Mouse (Mus musculus): ENCODE data around the gene P2ry6. TPM values are rescaled to one million over a fixed set of nuclear protein-coding genes. Genes with fewer than 3 reads are reported as not detected.

P2ry6 gene
- total RNA-seq, 2 experiments from 2014 or later, result 4.1 to 4.5 TPM

GRCm38 (mm10) chr7:100991972-100992371 lies 17.5 kb upstream of the P2ry6 start:
- DNase-seq, result no peak
- intact Hi-C loops (cut with DNase I), result no loop called here

GRCm38 (mm10) chr7:100990636-100991311 lies 16.3 kb upstream of the P2ry6 start:
- intact Hi-C loops (cut with DNase I), result no loop called here
- DNase-seq, result peak; percentile 58 to 61

- DNase-seq, result peak; percentile 80 to 85
- intact Hi-C loops (cut with DNase I), result loop anchor here (1.0 to 10.0 kb wide), 5 partner anchors 25 to 387 kb away; partner anchors contain the start of gene P2ry2
These were observed 13.6 kb upstream of the P2ry6 start for GRCm38 (mm10) chr7:100988092-100988491.

- intact Hi-C loops (cut with DNase I), result loop anchor here (5.0 to 10.0 kb wide), 3 partner anchors 248 to 390 kb away; no protein-coding TSS in a partner anchor
- DNase-seq, result no peak
These were observed 10.3 kb upstream of the P2ry6 start for GRCm38 (mm10) chr7:100984452-100985395.

GRCm38 (mm10) chr7:100979175-100979574 lies 4.7 kb upstream of the P2ry6 start:
- intact Hi-C loops (cut with DNase I), result no loop called here
- peak; percentile 81 to 82 for DNase-seq

- intact Hi-C loops (cut with DNase I), result no loop called here
- no peak for DNase-seq
These were observed 3.7 kb upstream of the P2ry6 start for GRCm38 (mm10) chr7:100978171-100978570.

GRCm38 (mm10) chr7:100972875-100973274 lies 1.6 kb downstream of the P2ry6 start:
- DNase-seq, result no peak
- intact Hi-C loops (cut with DNase I), result no loop called here

- intact Hi-C loops (cut with DNase I), result no loop called here
- DNase-seq, result no peak
These were observed 5.4 kb downstream of the P2ry6 start for GRCm38 (mm10) chr7:100968874-100969659.

- no peak for DNase-seq
- intact Hi-C loops (cut with DNase I), result no loop called here
These were observed 6.1 kb downstream of the P2ry6 start for GRCm38 (mm10) chr7:100968376-100968775.

GRCm38 (mm10) chr7:100967850-100968249 lies 6.6 kb downstream of the P2ry6 start:
- intact Hi-C loops (cut with DNase I), result no loop called here

GRCm38 (mm10) chr7:100966014-100966413 lies 8.4 kb downstream of the P2ry6 start:
- intact Hi-C loops (cut with DNase I), result loop anchor here (1.0 kb wide), 1 partner anchor 23 kb away; no protein-coding TSS in a partner anchor
- DNase-seq, result no peak

More at GRCm38 (mm10) chr7:100967850-100968249, 6.6 kb downstream of the P2ry6 start:
- no peak for DNase-seq

- intact Hi-C loops (cut with DNase I), result loop anchor here (2.0 kb wide), 1 partner anchor 58 kb away; no protein-coding TSS in a partner anchor
- DNase-seq, result peak in 1 of 2 experiments; percentile 65
These were observed 9.4 kb downstream of the P2ry6 start for GRCm38 (mm10) chr7:100965079-100965478.

GRCm38 (mm10) chr7:100964242-100964641 lies 10.2 kb downstream of the P2ry6 start:
- DNase-seq, result no peak
- intact Hi-C loops (cut with DNase I), result loop anchor here (2.0 kb wide), 1 partner anchor 57 kb away; no protein-coding TSS in a partner anchor

- intact Hi-C loops (cut with DNase I), result no loop called here
- DNase-seq, result no peak
These were observed 11.1 kb downstream of the P2ry6 start for GRCm38 (mm10) chr7:100963381-100963780.

- intact Hi-C loops (cut with DNase I), result no loop called here
- no peak for DNase-seq
These were observed 13.3 kb downstream of the P2ry6 start for GRCm38 (mm10) chr7:100961146-100961545.

- intact Hi-C loops (cut with DNase I), result no loop called here
- no peak for DNase-seq
These were observed 14.0 kb downstream of the P2ry6 start for GRCm38 (mm10) chr7:100960462-100960861.

- intact Hi-C loops (cut with DNase I), result no loop called here
- DNase-seq, result no peak
These were observed 16.0 kb downstream of the P2ry6 start for GRCm38 (mm10) chr7:100958426-100958825.

GRCm38 (mm10) chr7:100952686-100953085 lies 21.8 kb downstream of the P2ry6 start:
- intact Hi-C loops (cut with DNase I), result no loop called here
- DNase-seq, result no peak

GRCm38 (mm10) chr7:100951903-100952302 lies 22.5 kb downstream of the P2ry6 start:
- DNase-seq, result no peak
- intact Hi-C loops (cut with DNase I), result no loop called here

- intact Hi-C loops (cut with DNase I), result no loop called here
- DNase-seq, result no peak
These were observed 23.9 kb downstream of the P2ry6 start for GRCm38 (mm10) chr7:100950481-100951010.
